Mouse (Mus musculus) gastrocnemius, adult 2 months (tissue): ENCODE data around the gene Gm17087. TPM values are rescaled to one million over a fixed set of nuclear protein-coding genes. Genes with fewer than 3 reads are reported as not detected.

Experiments
- DNase-seq: peaks from one replicate; pipeline ENCODE4 v3.0.0; 2022
- H3K27ac ChIP-seq: fragments of 200-600 bp; 2 replicates; pipeline ENCODE4 v1.8.1; 2022; ENCODE audit warnings: mild to moderate bottlenecking
- H3K4me3 ChIP-seq: fragments of 200-600 bp; 2 replicates; pipeline ENCODE4 v1.8.1; 2022; ENCODE audit warnings: mild to moderate bottlenecking, moderate library complexity
- CTCF ChIP-seq: fragments of 200-600 bp; IDR thresholded peaks from 2 replicates; pipeline ENCODE4 v1.8.1; 2022; ENCODE audit warnings: antibody characterized with exemption, mild to moderate bottlenecking, moderate library complexity
- intact Hi-C: fragments of 180-260 bp; cut with DNase I; formaldehyde crosslinking; loops from one replicate; pipeline ENCODE4 v1.15.1; 2025
- total RNA-seq, 2 experiments: library from RNA; stranded (reverse); gene quantifications; 2 replicates each; pipeline ENCODE4 v1.2.3; 2021

Gene Gm17087
- total RNA-seq, 2 experiments from 2014 or later, result not detected

DNA sequence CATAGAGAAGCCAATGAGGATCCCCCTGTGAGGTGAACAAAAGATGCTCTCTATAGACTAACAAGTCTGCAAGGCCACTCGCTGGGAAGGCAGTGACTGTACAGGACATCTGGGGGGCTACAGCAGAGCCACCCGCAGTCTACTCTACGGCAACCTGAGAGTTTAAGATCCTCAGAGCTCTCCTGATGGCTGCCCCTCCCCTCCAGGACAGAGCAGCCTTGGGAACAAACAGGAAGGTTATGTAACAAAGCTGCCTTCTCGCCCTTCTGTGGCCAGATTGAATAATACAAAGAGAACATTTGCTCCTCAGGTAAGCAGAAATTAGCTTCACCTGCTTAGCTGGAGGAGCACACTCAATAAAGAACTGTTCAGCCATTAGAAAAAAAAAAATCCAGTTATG lies 34.1 kb downstream of the Gm17087 start:
- intact Hi-C loops, result no loop called here
- H3K4me3 ChIP-seq, result no peak overlapping the region
- H3K27ac ChIP-seq, result no peak overlapping the region
- no peak for TF ChIP-seq CTCF
- DNase-seq, result no peak

DNA sequence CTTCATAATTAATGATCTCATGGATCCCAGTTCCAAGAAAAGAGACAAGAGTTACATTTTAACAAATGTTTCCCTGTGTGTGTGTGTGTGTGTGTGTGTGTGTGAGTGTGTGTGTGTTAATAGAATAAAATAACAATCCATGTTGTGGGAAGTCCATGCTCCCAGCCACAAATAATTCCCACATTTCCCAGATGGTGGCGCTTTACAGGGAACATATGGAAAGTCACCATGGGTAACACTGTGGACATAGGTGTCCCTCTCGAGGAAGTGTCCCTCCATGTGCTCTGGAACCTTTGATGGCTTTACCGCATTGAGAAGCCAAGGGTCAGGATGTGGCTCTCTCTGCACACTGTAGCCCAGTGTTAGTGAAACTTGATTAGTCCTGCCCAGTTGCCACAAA lies 38.1 kb downstream of the Gm17087 start:
- Histone ChIP-seq H3K4me3 (no peak overlapping the region), H3K27ac (no peak overlapping the region)
- TF ChIP-seq CTCF, result no peak
- no peak for DNase-seq
- intact Hi-C loops, result loop anchor here (5.0 kb wide), 1 partner anchor 61 kb away; no protein-coding TSS in a partner anchor

DNA sequence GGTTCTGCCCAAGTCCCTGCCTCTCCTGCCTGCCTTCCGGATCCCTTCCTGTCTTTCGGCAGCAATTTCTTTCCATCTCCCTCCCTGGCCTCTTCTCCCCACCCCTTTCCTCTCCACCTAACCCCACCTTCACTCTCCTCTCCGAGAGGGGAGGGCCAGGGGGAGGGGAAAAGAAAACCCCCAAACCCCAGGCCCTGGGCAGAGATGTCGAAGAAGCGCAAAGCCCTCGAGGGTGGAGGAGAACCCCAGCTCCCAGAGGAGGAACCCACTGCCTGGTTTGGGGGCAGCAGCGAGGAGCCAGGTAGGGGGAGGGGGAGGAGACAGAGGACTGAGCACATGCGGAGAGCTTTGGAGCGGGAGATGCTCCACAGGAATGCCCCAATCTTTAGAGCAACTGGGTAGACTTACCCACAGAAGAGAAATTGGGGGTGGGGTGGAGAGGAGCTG lies 39.9 kb downstream of the Gm17087 start:
- intact Hi-C loops, result loop anchor here (5.0 kb wide), 1 partner anchor 60 kb away; no protein-coding TSS in a partner anchor
- no peak for DNase-seq
- no peak for TF ChIP-seq CTCF
- H3K4me3 ChIP-seq, result peak overlapping the region; percentile 73
- no peak overlapping the region for H3K27ac ChIP-seq

DNA sequence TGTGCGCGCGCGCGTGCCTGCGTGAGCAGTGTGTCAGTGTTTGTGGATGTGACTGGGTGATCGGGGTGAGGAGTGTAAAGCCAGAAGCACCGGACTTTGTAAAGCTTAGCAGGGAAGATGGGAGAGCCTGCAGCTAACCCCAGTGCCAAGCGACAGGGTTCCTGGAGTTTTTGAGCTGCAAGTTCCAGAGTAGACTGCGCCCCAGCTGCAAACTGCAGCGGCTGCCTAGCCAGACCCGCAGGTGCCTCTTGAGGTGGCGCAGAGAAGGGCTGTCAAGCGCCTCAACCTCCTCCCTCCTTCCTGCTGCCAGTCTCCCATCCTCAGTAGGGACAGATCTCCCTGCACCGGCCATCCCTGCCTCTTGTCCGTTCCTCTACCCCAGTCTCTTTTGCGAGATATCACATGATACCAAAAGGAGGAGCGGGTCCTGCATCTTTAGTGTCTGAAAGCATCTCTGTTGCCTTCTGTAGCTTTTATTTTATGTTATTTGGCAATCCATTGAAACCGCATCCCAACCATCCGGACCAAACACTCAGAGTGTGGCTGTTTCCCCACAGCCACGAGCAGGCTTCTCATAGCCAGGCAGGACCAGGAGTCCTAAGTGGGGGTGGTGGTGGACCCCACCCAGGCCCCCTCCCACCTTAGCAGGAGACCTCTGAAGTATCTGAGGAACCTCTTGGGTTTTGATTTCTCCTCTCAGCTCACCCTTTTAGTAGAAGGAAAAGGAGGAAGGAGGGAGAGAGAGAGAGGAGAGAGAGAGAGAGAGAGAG lies 40.6 kb downstream of the Gm17087 start:
- Histone ChIP-seq H3K4me3 (peak overlapping the region; percentile 73), H3K27ac (peak overlapping the region; percentile 83)
- DNase-seq, result no peak
- intact Hi-C loops, result loop anchor here (5.0 kb wide), 1 partner anchor 59 kb away; no protein-coding TSS in a partner anchor
- no peak for TF ChIP-seq CTCF

DNA sequence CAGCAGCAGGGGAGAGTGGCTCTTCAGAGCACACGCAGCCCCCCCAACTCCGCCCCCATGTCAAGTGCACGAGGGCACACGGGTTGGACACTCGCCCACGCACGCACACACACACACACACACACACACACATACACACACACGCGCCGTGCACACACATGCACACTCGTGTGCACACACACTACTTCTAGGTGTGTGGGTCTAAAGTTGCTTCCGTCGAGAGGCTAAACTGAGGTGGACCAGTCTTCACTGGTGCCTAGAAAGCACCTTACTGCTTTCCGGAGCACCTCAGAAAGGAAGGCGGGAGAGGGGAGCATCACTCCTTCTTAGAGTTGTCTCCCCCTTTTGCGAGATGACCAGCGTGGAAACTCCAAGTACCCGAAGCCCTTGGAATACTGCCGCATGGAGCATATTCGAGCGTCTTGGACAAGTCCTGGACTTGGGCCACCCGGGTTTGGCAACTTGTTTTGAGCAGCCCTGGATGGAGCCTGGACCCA lies 41.5 kb downstream of the Gm17087 start, which contains the start of gene Pde10a:
TSS of gene Pde10a (plus strand) at position 148 of the 497 bp plus-strand sequence.
- H3K27ac ChIP-seq, result peak within 1 kb of the TSS; percentile 83
- intact Hi-C loops, result loop anchor here (5.0 kb wide), 1 partner anchor 58 kb away; no protein-coding TSS in a partner anchor
- TF ChIP-seq CTCF, result no peak
- H3K4me3 ChIP-seq, result peak within 1 kb of the TSS; percentile 73
- DNase-seq, result peak; percentile 73

DNA sequence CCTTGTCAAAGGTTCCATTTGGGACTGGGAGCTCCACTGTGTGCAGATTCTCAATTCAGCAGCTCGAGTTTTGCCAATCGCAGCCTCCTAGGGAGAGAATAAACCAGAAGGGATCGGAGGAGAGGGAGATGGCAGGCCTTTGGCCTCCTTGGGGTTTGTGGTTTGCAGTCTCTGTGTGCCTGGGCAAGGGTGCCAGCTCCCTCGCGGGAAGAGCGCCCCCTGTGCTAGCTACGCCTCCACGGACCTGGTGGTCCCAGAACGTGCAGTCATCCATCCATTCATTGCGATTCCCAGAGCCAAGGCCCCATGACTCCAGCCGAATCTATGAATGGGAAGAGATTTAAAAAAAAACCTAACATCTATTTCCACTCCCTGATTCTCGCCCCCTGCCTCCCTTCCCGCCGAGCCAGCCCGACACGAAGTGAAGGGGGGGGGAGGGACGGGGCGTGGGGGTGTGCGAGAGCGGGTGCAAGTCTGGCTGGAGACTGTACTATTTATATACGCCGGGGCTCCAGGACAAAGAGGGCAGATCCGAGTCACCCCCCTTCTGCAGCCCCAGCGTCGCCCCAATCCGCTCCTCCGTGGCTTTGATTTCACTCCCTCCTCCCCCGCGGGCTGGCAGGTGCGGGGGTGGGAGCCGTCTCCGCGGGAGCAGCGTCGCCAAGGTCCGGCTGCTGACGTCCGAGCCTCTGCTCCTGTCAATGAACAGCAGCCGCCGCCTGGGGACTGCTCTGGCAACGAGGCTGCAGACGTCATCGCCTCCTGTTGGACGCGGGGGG lies 42.2 kb downstream of the Gm17087 start:
- H3K4me3 ChIP-seq, result peak overlapping the region; percentile 73
- TF ChIP-seq CTCF, result peak; percentile 54
- peak; percentile 95 for DNase-seq
- intact Hi-C loops, result loop anchor here (1.0 to 5.0 kb wide), 2 partner anchors 15 to 57 kb away; no protein-coding TSS in a partner anchor
- peak overlapping the region; percentile 83 for H3K27ac ChIP-seq

DNA sequence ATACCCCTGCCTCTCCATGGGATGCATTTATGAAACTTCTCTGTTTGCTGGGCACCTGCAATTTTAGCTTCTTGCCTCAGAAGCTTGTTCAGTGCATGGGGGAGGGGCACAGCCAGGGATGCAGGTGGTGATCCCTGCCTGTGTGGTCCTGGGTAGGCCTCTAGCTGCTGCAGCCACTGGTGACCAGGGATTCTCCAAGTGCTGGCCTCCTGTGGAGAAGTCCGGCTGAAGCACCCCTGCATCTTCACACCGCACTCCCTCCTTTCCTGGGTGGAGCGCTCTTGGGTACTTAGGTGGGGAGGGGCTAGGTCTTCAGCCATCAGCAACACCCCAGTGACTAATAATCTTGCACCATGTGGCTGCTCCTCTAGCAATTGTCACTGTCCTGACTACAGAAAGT lies 42.8 kb downstream of the Gm17087 start:
- peak overlapping the region; percentile 73 for H3K4me3 ChIP-seq
- TF ChIP-seq CTCF, result no peak
- peak overlapping the region; percentile 83 for H3K27ac ChIP-seq
- DNase-seq, result no peak
- intact Hi-C loops, result loop anchor here (1.0 kb wide), 1 partner anchor 15 kb away; no protein-coding TSS in a partner anchor

DNA sequence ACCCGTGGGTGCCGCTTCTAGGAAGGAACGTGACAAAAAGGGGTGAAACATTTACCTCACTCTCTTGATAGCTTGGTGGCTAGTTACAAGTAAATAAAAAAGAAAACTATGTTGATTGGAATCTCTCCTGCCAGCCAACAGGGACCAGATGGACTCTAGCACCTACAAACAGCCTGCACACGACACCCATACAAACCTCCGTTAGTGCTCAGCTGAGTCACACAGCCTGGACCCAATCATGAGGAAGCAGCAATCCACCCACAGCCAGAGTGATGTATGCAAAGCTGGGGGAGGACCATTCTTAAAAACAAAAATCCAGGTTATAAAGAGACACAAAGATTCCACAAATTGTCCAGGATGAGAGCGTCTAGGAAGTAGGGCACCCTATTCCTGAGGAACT lies 50.7 kb downstream of the Gm17087 start:
- intact Hi-C loops, result no loop called here
- no peak for DNase-seq
- no peak overlapping the region for H3K4me3 ChIP-seq
- no peak for TF ChIP-seq CTCF
- no peak overlapping the region for H3K27ac ChIP-seq

Other genes with a start within 250 kb of the Gm17087 start
- gene Prr18, start 229.5 kb downstream of the Gm17087 start, total RNA-seq, result under 1 TPM; 0.08 TPM
- gene T2, start 211.0 kb downstream of the Gm17087 start, total RNA-seq, result not detected
- not detected for gene T, start 132.5 kb downstream of the Gm17087 start, total RNA-seq
- gene Pde10a, start 41.6 kb downstream of the Gm17087 start, total RNA-seq, result 1 to 10 TPM; 4.0 to 6.0 TPM